Comparison of ENCODE assay signal across 22 mouse cellular contexts in the genomic region with DNA sequence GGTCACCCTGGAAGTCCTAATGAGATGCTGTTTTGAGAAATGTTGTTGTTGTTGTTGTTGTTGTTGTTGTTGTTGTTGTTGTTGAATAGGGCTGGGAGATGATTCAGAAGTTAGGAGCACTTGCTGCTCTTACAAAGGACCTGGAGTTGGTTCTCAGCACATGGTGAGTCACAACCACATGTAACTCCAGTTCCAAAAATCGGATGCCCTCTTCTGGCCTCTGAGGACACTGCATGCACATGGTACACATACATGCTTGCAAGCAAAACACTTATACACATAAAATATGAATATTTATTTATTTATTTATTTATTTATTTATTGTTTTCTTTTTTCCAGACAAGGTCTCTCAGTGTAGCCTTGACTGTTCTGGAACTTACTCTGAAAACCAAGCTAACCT. TPM values are rescaled to one million over a fixed set of nuclear protein-coding genes. Genes with fewer than 3 reads are reported as not detected.
DNase-seq lines count a peak whose midpoint lies in the region; ATAC-seq and TF ChIP-seq lines count a peak whose summit lies in the region.
"Had no signal": no experiment of that assay in that cellular context is flagged by ENCODE, and none has a peak within 500 bp of the region (broad histone marks: within the 10 kb centered on the region; RNA-seq: fewer than 3 reads in every experiment).

No protein-coding gene starts in this region.

- H3K9me3 ChIP-seq in liver, postnatal 0 days (ENCODE audit: low read length) = no peaks in the 10 kb centered on the region
- H3K9me3 ChIP-seq in liver, embryonic 12.5 days (replicated peaks) = no peaks in the 10 kb centered on the region
- no peaks in the 10 kb centered on the region for H3K9me3 ChIP-seq in E14TG2a.4 (ENCODE audit: low read length)
- H3K9me3 ChIP-seq: liver, embryonic 13.5 days; midbrain, embryonic 12.5 days; neural tube, embryonic 12.5 days had no signal

- TF ChIP-seq POLR2A in heart, adult 2 months (IDR thresholded peaks at IDR 0.05; ENCODE audit: insufficient read depth, low read depth, low read length) = no peak

- ATAC-seq in liver, postnatal 0 days = no peak
- ATAC-seq in liver, embryonic 12.5 days = no peak
- ATAC-seq: forebrain, embryonic 16.5 days; hindbrain, embryonic 16.5 days had no signal

- intact Hi-C loops in heart, adult 2 months (cut with DNase I) = no loop called here
- intact Hi-C loops in heart, postnatal 14 days (cut with DNase I) = loop anchor here (10.0 kb wide), 1 partner anchor 363 kb away; no protein-coding TSS in a partner anchor

- no peak for TF ChIP-seq EP300 in heart, adult 2 months (IDR thresholded peaks at IDR 0.05; ENCODE audit: insufficient read depth, low read depth, low read length)
- TF ChIP-seq EP300 in liver, postnatal 0 days (IDR thresholded peaks at IDR 0.05; ENCODE audit: low read depth) = no peak

- no peak overlapping the region for H3K4me2 ChIP-seq in liver, postnatal 0 days (ENCODE audit: low read depth, low read length)
- H3K4me2 ChIP-seq in liver, embryonic 12.5 days = no peak overlapping the region
- H3K4me2 ChIP-seq: heart, embryonic 12.5 days; liver, embryonic 13.5 days; midbrain, embryonic 12.5 days; neural tube, embryonic 12.5 days had no signal

- peaks cover 7% of the 10 kb centered on the region for H3K4me1 ChIP-seq in heart, adult 2 months (ENCODE audit: control insufficient read depth, insufficient read depth, low read length)
- H3K4me1 ChIP-seq in liver, postnatal 0 days (ENCODE audit: insufficient read depth) = no peaks in the 10 kb centered on the region
- H3K4me1 ChIP-seq in liver, embryonic 12.5 days = no peaks in the 10 kb centered on the region
- H3K4me1 ChIP-seq in E14TG2a.4 (replicated peaks; ENCODE audit: low read depth, low read length) = peaks cover 9% of the 10 kb centered on the region
- H3K4me1 ChIP-seq: liver, embryonic 13.5 days; midbrain, embryonic 12.5 days; neural tube, embryonic 12.5 days had no signal

- H3K9ac ChIP-seq in heart, adult 2 months (ENCODE audit: low read depth, low read length) = no peak overlapping the region
- no peak overlapping the region for H3K9ac ChIP-seq in liver, postnatal 0 days (replicated peaks)
- H3K9ac ChIP-seq in liver, embryonic 12.5 days = no peak overlapping the region
- H3K9ac ChIP-seq: heart, embryonic 12.5 days; liver, embryonic 13.5 days; midbrain, embryonic 12.5 days; neural tube, embryonic 12.5 days had no signal

- no peak overlapping the region for H3K4me3 ChIP-seq in heart, adult 2 months
- no peak overlapping the region for H3K4me3 ChIP-seq in liver, postnatal 0 days (ENCODE audit: low read depth, low read length)
- H3K4me3 ChIP-seq in liver, embryonic 12.5 days = no peak overlapping the region
- H3K4me3 ChIP-seq in E14TG2a.4 (replicated peaks; ENCODE audit: low read length) = no peak overlapping the region
- H3K4me3 ChIP-seq: heart, embryonic 12.5 days; liver, embryonic 13.5 days; midbrain, embryonic 12.5 days; neural tube, embryonic 12.5 days had no signal

- no peaks in the 10 kb centered on the region for H3K79me2 ChIP-seq in heart, adult 2 months (replicated peaks; ENCODE audit: control insufficient read depth, insufficient read depth, low read length)

- H3K27ac ChIP-seq in heart, adult 2 months = no peak overlapping the region
- no peak overlapping the region for H3K27ac ChIP-seq in liver, postnatal 0 days (ENCODE audit: low read depth)
- H3K27ac ChIP-seq in liver, embryonic 12.5 days = no peak overlapping the region
- H3K27ac ChIP-seq: liver, embryonic 13.5 days; midbrain, embryonic 12.5 days; neural tube, embryonic 12.5 days had no signal

- WGBS in heart, adult 2 months = 95% methylated on average over 1 of the region's 1 CpGs
- WGBS in liver, postnatal 0 days (ENCODE audit: insufficient replicate concordance) = 79% methylated on average over 1 of the region's 1 CpGs
- WGBS in liver, embryonic 12.5 days (ENCODE audit: insufficient replicate concordance) = 67% methylated on average over 1 of the region's 1 CpGs

- peak; percentile 28; the same call in 1 of the 2 replicates for TF ChIP-seq CTCF in heart, adult 2 months (IDR thresholded peaks at IDR 0.05)
- peak; percentile 19; the same call in 1 of the 2 replicates for TF ChIP-seq CTCF in liver, postnatal 0 days (IDR thresholded peaks at IDR 0.05; ENCODE audit: low read depth)
- peak; percentile 13; the same call in 1 of the 2 replicates for TF ChIP-seq CTCF in E14TG2a.4 (conservative IDR thresholded peaks at IDR 0.05; ENCODE audit: low read length)

- DNase-seq in heart, adult 2 months = peak in 1 of 2 experiments; percentile 13
- no peak for DNase-seq in heart, postnatal 14 days
- no peak for DNase-seq in liver, postnatal 0 days
- DNase-seq in naive thymus-derived CD4-positive, alpha-beta T cell, adult 2 months (ENCODE audit: low read depth) = peak; percentile 22
- DNase-seq in urinary bladder, adult 18-20 months (ENCODE audit: low spot score in 2 of 2) = no peak
- DNase-seq in adrenal gland, postnatal 14 days = no peak
- DNase-seq: adrenal gland, postnatal 25 days; cerebellum, adult 18-20 months; cerebellum, postnatal 25 days; embryo, embryonic 11 days; heart, postnatal 4 days; kidney, adult 8-10 months; kidney, postnatal 36 days; layer of hippocampus, adult 9-11 months; liver, embryonic 13.5 days had no signal

- no peaks in the 10 kb centered on the region for H3K36me3 ChIP-seq in heart, adult 2 months (ENCODE audit: control insufficient read depth, insufficient read depth, low read length)
- no peaks in the 10 kb centered on the region for H3K36me3 ChIP-seq in liver, postnatal 0 days (replicated peaks; ENCODE audit: insufficient read depth, low read length)
- no peaks in the 10 kb centered on the region for H3K36me3 ChIP-seq in liver, embryonic 12.5 days
- no peaks in the 10 kb centered on the region for H3K36me3 ChIP-seq in E14TG2a.4 (ENCODE audit: insufficient read depth, low read length)
- H3K36me3 ChIP-seq: heart, embryonic 12.5 days; liver, embryonic 13.5 days; midbrain, embryonic 12.5 days; neural tube, embryonic 12.5 days had no signal

- H3K27me3 ChIP-seq in heart, adult 2 months (ENCODE audit: control insufficient read depth, insufficient read depth, low read length) = no peaks in the 10 kb centered on the region
- no peaks in the 10 kb centered on the region for H3K27me3 ChIP-seq in liver, postnatal 0 days (ENCODE audit: insufficient read depth, low read length)
- H3K27me3 ChIP-seq in liver, embryonic 12.5 days (replicated peaks) = no peaks in the 10 kb centered on the region
- H3K27me3 ChIP-seq in E14TG2a.4 (ENCODE audit: insufficient read depth, low read length) = no peaks in the 10 kb centered on the region
- H3K27me3 ChIP-seq: heart, embryonic 12.5 days; liver, embryonic 13.5 days; midbrain, embryonic 12.5 days; neural tube, embryonic 12.5 days had no signal

RNA-seq across cellular contexts. Expression of gene Wsb1, which starts 36.4 kb away (rescaled TPM):
- total RNA-seq in heart, adult 2 months (2021) = 10 to 100 TPM; 11.3 to 16.3 TPM
- 19.0 and 36.4 TPM in 2 replicates for polyA plus RNA-seq in heart, adult 2 months (2012; rRNA removed)
- 10 to 100 TPM; 25.3 to 27.7 TPM for total RNA-seq in heart, postnatal 14 days (2021)
- 23.3 and 26.3 TPM in 2 replicates for polyA plus RNA-seq in liver, postnatal 0 days (2015; fragmentation: Nextera tagmentation; extraction: Ambion mirVana)
- polyA plus RNA-seq in liver, embryonic 12.5 days (2016; fragmentation: Nextera tagmentation; extraction: Ambion mirVana) = 56.4 and 61.6 TPM in 2 replicates
- total RNA-seq in adrenal gland, postnatal 14 days (2021) = 51.7 and 56.0 TPM in 2 replicates
